Mouse (Mus musculus) midbrain, embryonic 16.5 days (tissue): ENCODE results near the gene Vim. TPM values are rescaled to one million over a fixed set of nuclear protein-coding genes. Genes with fewer than 3 reads are reported as not detected.

Experiments used
- ATAC-seq: fragments of 200-750 bp; cut with Nextera tagmentation; 2 replicates; pipeline ENCODE4 v1.8.0; 2017; ENCODE audit warnings: moderate TSS enrichment
- H3K27ac ChIP-seq: fragments of 300-500 bp; sonication (generic); 2 replicates; pipeline ENCODE4 v1.5.1; 2014; ENCODE audit warnings: mild to moderate bottlenecking, low read length, mixed read lengths
- H3K27me3 ChIP-seq: fragments of 300-500 bp; sonication (generic); 2 replicates; pipeline ENCODE4 v1.6.1; 2014; ENCODE audit warnings: low read depth, low read length, mixed read lengths; ENCODE audit not compliant: control insufficient read depth, insufficient read depth
- H3K36me3 ChIP-seq: fragments of 300-500 bp; sonication (generic); 2 replicates; pipeline ENCODE4 v1.6.1; 2014; ENCODE audit warnings: mild to moderate bottlenecking, low read length, moderate library complexity, mixed read lengths; ENCODE audit not compliant: control insufficient read depth, insufficient read depth
- H3K4me1 ChIP-seq: fragments of 300-500 bp; sonication (generic); 2 replicates; pipeline ENCODE4 v1.6.1; 2014; ENCODE audit warnings: mild to moderate bottlenecking, low read length, mixed read lengths; ENCODE audit not compliant: control insufficient read depth, insufficient read depth
- H3K4me2 ChIP-seq: fragments of 300-500 bp; sonication (generic); 2 replicates; pipeline ENCODE4 v1.6.1; 2014; ENCODE audit warnings: mild to moderate bottlenecking, low read length, mixed read lengths
- H3K4me3 ChIP-seq: fragments of 300-500 bp; sonication (generic); 2 replicates; pipeline ENCODE4 v1.5.1; 2014; ENCODE audit warnings: low read depth, mild to moderate bottlenecking, low read length, moderate library complexity, mixed read lengths
- H3K9ac ChIP-seq: fragments of 300-500 bp; sonication (generic); 2 replicates; pipeline ENCODE4 v1.6.1; 2014; ENCODE audit warnings: low read depth, low read length, mixed read lengths
- H3K9me3 ChIP-seq: fragments of 300-500 bp; sonication (generic); replicated peaks from 2 replicates; pipeline ENCODE4 v1.6.1; 2014; ENCODE audit warnings: mild to moderate bottlenecking, low read length, mixed read lengths; ENCODE audit not compliant: control insufficient read depth, poor library complexity, severe bottlenecking
- WGBS: fragments of 180-500 bp; shearing (Covaris S2); extraction: QIAGEN DNeasy Blood & Tissue Kit; methylation state at CpG from one replicate; pipeline ENCODE4 v1.1.7; 2014; 5-methylcytosine and 5-hydroxymethylcytosine counted together
- polyA plus RNA-seq: library from polyadenylated mRNA; unstranded; fragments of >200 nt; fragmentation: Nextera tagmentation; extraction: Ambion mirVana; gene quantifications from 2 replicates; pipeline ENCODE4 v1.2.1, GENCODE M21; 2015

The Vim gene
- 306 and 363 TPM in 2 replicates for polyA plus RNA-seq

GRCm38 (mm10) chr2:13573408-13574065, at the start of gene Vim:
Vim (plus strand) TSS chr2:13573927.
- H3K4me3 ChIP-seq, result peak within 1 kb of the TSS; percentile 71
- peaks cover 15% of the 10 kb centered on the region for H3K4me1 ChIP-seq
- no peaks in the 10 kb centered on the region for H3K27me3 ChIP-seq
- H3K9ac ChIP-seq, result peak within 1 kb of the TSS; percentile 79
- WGBS, result under 1% methylated on average over 26 of the region's 26 CpGs
- H3K4me2 ChIP-seq, result peak within 1 kb of the TSS; percentile 92
- H3K36me3 ChIP-seq, result no peaks in the 10 kb centered on the region
- ATAC-seq, result peak; percentile 88
- H3K27ac ChIP-seq, result peak within 1 kb of the TSS; percentile 86
- H3K9me3 ChIP-seq, result no peaks in the 10 kb centered on the region

DNA sequence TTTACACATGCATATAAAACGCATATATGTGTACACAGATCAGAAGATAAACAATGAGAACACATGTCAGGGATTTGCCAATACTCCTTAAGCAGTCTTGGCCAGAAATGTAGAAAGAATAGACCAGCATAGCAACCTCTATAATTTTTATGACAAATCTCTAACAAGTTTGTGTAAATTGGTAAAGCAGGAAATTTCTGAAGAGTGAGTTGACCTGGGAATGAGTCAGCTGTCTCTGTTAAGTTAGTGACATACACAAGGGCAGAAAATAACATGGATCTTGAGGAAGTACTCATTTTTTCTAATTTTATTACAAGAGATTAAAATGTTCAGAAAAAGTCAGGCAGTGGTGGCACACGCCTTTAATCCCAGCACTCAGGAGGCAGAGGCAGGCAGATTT, 47.5 kb upstream of the Vim start:
- ATAC-seq, result no peak
- H3K27ac ChIP-seq, result no peak overlapping the region

GRCm38 (mm10) chr2:13527125-13527524, 46.6 kb upstream of the Vim start:
- 39% methylated on average over 2 of the region's 2 CpGs for WGBS
- 0 out of 2 replicates have a peak, but pooled peaks have one; percentile 51 for ATAC-seq
- H3K9me3 ChIP-seq, result no peaks in the 10 kb centered on the region

More for the DNA sequence above, 47.5 kb upstream of the Vim start:
- no peaks in the 10 kb centered on the region for H3K36me3 ChIP-seq
- no peak overlapping the region for H3K9ac ChIP-seq
- no peaks in the 10 kb centered on the region for H3K27me3 ChIP-seq
- H3K4me1 ChIP-seq, result 0 out of 2 replicates have a peak, but pooled peaks cover 2% of the 10 kb centered on the region
- H3K9me3 ChIP-seq, result no peaks in the 10 kb centered on the region
- no peak overlapping the region for H3K4me3 ChIP-seq
- H3K4me2 ChIP-seq, result no peak overlapping the region
- 89% methylated on average over 2 of the region's 2 CpGs for WGBS

GRCm38 (mm10) chr2:13527531-13527930, 46.2 kb upstream of the Vim start:
- Histone ChIP-seq H3K27me3 (no peaks in the 10 kb centered on the region), H3K27ac (no peak overlapping the region), H3K9me3 (no peaks in the 10 kb centered on the region), H3K4me1 (0 out of 2 replicates have a peak, but pooled peaks cover 2% of the 10 kb centered on the region), H3K36me3 (no peaks in the 10 kb centered on the region), H3K9ac (no peak overlapping the region), H3K4me2 (no peak overlapping the region), H3K4me3 (no peak overlapping the region)
- ATAC-seq, result no peak
- WGBS, result 80% methylated on average over 4 of the region's 4 CpGs

More at GRCm38 (mm10) chr2:13527125-13527524, 46.6 kb upstream of the Vim start:
- no peak overlapping the region for H3K4me3 ChIP-seq
- no peaks in the 10 kb centered on the region for H3K27me3 ChIP-seq
- 0 out of 2 replicates have a peak, but pooled peaks cover 2% of the 10 kb centered on the region for H3K4me1 ChIP-seq
- no peak overlapping the region for H3K9ac ChIP-seq
- H3K36me3 ChIP-seq, result no peaks in the 10 kb centered on the region
- no peak overlapping the region for H3K4me2 ChIP-seq
- no peak overlapping the region for H3K27ac ChIP-seq

GRCm38 (mm10) chr2:13529253-13529933, 44.3 kb upstream of the Vim start:
- no peak for ATAC-seq
- Histone ChIP-seq H3K9ac (no peak overlapping the region), H3K4me3 (no peak overlapping the region), H3K9me3 (no peaks in the 10 kb centered on the region), H3K36me3 (no peaks in the 10 kb centered on the region), H3K4me1 (0 out of 2 replicates have a peak, but pooled peaks cover 2% of the 10 kb centered on the region), H3K27me3 (no peaks in the 10 kb centered on the region), H3K27ac (no peak overlapping the region), H3K4me2 (no peak overlapping the region)
- 88% methylated on average over 3 of the region's 3 CpGs for WGBS

DNA sequence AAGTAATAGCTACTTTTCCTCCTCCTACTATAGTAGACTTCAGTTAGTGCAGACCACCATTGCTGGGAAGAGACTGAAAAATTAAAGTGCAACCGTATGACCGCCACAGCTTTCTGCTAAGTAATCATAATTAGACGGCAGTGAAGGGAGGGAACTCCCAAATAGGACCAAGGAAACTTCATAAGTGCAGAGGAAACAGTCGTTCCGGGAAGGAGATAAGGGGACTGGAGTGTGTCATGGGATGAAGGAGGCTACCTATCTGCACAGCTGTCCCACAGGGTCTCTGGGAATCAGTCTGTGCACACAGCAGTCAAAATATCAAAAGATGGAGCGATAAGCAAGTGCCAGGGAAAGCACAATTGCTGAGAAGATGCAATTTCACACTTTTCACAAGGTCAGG, 43.1 kb upstream of the Vim start:
- Histone ChIP-seq H3K9me3 (no peaks in the 10 kb centered on the region), H3K36me3 (no peaks in the 10 kb centered on the region), H3K9ac (no peak overlapping the region), H3K27ac (no peak overlapping the region), H3K4me2 (no peak overlapping the region), H3K27me3 (no peaks in the 10 kb centered on the region), H3K4me1 (peaks cover 2% of the 10 kb centered on the region; the same call in 1 of the 2 replicates), H3K4me3 (no peak overlapping the region)
- ATAC-seq, result no peak
- 93% methylated on average over 6 of the region's 6 CpGs for WGBS

DNA sequence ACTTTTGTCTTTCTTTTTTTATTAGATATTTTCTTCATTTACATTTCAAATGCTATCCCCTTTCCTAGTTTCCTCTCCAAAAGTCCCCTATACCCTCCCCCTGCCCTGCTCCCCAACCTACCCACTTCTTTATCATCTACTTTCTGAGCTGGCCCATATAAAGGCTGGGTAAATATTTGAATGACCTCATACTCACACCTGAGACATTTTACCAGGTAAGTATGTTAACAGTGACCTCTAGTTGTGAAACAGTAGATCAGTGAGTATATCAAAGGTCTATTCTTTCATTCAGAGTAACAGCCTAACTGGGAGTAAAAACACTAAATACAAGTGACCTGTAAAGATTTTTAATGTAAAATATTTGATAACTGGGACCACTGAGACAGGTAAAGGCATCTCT, 37.0 kb upstream of the Vim start:
- no peak overlapping the region for H3K4me2 ChIP-seq
- no peaks in the 10 kb centered on the region for H3K36me3 ChIP-seq
- no peak overlapping the region for H3K9ac ChIP-seq
- H3K9me3 ChIP-seq, result no peaks in the 10 kb centered on the region
- no peak for ATAC-seq
- no peak overlapping the region for H3K27ac ChIP-seq
- H3K4me3 ChIP-seq, result no peak overlapping the region
- H3K27me3 ChIP-seq, result no peaks in the 10 kb centered on the region
- no peaks in the 10 kb centered on the region; the same call in 1 of the 2 replicates for H3K4me1 ChIP-seq

- Histone ChIP-seq H3K4me1 (no peaks in the 10 kb centered on the region; the same call in 1 of the 2 replicates), H3K9me3 (no peaks in the 10 kb centered on the region), H3K4me3 (no peak overlapping the region), H3K4me2 (no peak overlapping the region), H3K36me3 (no peaks in the 10 kb centered on the region), H3K9ac (no peak overlapping the region), H3K27ac (no peak overlapping the region), H3K27me3 (no peaks in the 10 kb centered on the region)
- 31% methylated on average over 2 of the region's 2 CpGs for WGBS
- no peak for ATAC-seq
Observed at GRCm38 (mm10) chr2:13537733-13538132, 36.0 kb upstream of the Vim start.

GRCm38 (mm10) chr2:13538258-13538657, 35.5 kb upstream of the Vim start:
- Histone ChIP-seq H3K4me2 (no peak overlapping the region), H3K27ac (no peak overlapping the region), H3K9me3 (no peaks in the 10 kb centered on the region), H3K9ac (no peak overlapping the region), H3K4me1 (no peaks in the 10 kb centered on the region; the same call in 1 of the 2 replicates), H3K27me3 (no peaks in the 10 kb centered on the region), H3K4me3 (no peak overlapping the region), H3K36me3 (no peaks in the 10 kb centered on the region)
- WGBS, result 66% methylated on average over 2 of the region's 2 CpGs
- no peak for ATAC-seq
